Mouse (Mus musculus) urinary bladder, postnatal 25 days (tissue): ENCODE data around the gene Aak1.

Source experiments
- DNase-seq: peaks from one replicate; pipeline ENCODE4 v3.0.0; 2022; ENCODE audit warnings: low spot score

Aak1 gene

DNA sequence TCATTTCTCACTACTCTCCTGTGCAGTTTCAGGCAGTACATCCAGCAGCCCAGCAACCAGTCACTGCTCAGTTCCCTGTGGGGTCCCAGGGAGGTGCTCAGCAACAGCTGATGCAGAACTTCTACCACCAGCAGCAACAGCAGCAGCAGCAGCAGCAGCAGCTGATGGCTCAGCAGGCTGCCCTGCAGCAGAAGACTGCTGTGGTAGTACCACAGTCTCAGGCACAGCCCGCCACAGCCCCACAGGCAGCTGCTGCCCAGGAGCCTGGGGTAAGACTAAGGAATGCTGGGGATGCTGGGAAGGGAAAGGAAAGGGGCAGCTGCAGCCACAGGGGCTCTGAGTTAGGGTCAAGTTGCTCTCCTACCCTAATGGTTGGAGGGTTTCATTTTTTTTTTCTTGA is 109.7 kb downstream of the Aak1 start:
- DNase-seq: no peak

DNA sequence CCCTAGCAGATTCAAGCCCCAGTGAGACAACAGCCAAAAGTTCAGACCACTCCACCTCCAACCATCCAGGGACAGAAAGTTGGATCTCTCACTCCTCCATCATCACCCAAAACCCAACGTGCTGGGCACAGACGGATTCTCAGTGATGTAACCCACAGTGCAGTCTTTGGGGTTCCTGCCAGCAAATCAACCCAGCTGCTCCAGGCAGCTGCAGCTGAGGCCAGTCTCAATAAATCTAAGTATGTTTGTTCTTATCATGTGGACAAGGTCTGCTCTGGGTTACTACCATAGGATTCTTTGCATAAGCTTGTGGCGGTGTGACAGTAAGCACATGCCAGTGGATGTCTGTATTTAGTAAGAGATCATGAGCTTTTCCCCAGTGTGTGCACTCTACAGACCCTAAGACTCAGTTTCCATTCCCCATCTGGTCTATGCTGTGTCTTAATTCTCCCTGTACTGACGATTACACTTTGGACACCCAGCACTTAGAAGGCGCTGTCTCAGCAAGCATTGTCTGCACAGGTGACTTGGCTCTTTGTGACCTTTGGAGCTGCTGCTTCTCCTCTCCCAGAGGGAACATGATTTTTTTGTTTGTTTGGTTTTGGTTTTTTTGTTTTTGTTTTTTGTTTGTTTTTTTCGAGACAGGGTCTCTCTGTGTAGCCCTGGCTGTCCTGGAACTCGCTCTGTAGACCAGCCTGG is 114.8 kb downstream of the Aak1 start:
- DNase-seq: no peak

GRCm38 (mm10) chr6:86967166-86967565 is 117.8 kb downstream of the Aak1 start:
- DNase-seq: no peak

DNA sequence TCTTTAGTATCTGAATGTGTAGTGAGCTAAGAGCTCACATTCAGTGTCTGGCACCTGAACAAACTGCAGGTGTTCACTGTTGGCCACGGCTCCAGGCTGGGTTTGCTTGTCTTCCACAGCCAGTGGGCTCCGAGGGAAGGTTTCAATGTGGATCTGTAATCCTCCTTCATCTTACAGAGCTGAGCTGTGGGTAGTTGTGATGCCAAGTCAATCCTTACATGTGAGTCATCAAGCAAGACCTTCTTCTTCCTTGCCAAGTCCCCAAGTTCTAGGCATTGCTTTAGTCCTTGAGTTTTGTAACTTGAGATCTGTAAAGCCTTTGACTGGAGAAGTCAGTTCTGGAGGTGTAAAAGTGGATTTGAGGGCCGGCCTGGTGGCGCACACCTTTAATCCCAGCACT is 124.6 kb downstream of the Aak1 start:
- no peak for DNase-seq

- DNase-seq: no peak
Observed at GRCm38 (mm10) chr6:86978156-86978908, 129.0 kb downstream of the Aak1 start.

GRCm38 (mm10) chr6:86978909-86979265 is 129.6 kb downstream of the Aak1 start:
- DNase-seq: no peak

- DNase-seq: no peak
Observed at GRCm38 (mm10) chr6:86981206-86981605, 131.9 kb downstream of the Aak1 start.

DNA sequence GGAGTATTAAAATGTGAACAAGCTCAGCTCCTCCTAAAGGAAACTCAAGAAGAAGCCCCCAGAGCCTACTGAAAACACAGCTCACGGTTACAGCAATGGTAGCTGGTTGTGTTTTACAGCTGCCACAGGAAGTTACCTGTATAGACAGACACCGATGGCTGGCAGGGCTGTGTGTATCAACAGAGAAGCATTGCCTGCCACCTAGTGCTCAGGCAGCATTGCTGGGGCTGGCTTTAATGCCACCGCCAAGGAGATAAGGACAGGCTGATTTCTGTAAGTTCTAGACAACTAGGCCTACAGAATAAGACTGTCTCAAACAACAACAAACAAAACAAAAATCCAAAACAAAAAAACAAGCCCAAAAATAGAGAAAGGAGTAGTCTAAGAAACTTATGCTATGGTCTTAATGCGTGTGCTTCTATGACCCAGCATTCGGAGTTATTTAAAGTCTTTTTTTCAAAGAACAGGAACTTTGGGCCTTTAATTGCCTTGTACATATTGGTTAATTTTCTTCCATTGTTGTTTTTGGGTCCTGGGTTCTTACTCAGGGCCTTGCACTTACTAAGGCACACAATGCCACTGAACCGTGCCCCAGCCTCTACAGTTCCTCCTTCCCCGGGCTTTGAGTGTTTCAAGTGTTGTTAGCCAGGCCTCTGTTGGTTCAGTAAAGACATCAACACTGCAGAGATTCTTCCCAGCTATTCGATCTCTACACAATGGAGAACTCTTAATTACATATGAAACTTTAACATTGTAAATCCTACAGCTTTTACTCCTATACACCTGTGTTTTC is 136.2 kb downstream of the Aak1 start:
- DNase-seq: no peak

DNA sequence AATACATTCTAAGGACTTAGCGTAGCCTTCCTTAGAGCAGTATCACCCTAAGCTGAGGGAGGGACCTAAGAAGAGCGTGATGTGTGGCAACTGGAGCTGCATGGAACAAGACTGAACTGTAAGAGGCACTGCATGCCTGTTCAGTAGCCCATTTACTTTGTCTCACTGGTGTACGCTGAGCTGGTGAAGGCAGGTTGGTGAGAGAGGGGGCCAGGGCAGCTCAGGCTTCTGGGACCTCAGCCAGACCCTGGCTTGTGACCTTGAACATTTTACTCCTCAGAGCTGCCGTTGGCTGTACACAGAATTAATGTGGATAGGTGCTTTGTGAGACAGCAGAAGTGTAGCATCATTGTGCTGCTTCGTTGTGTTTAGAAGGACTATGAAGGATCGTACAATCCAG is 140.3 kb downstream of the Aak1 start:
- DNase-seq: no peak

- no peak for DNase-seq
Observed at GRCm38 (mm10) chr6:86991041-86991440, 141.7 kb downstream of the Aak1 start.

GRCm38 (mm10) chr6:86992349-86992748 is 143.0 kb downstream of the Aak1 start:
- DNase-seq: no peak

GRCm38 (mm10) chr6:86994254-86994653 is 144.9 kb downstream of the Aak1 start:
- no peak for DNase-seq

DNA sequence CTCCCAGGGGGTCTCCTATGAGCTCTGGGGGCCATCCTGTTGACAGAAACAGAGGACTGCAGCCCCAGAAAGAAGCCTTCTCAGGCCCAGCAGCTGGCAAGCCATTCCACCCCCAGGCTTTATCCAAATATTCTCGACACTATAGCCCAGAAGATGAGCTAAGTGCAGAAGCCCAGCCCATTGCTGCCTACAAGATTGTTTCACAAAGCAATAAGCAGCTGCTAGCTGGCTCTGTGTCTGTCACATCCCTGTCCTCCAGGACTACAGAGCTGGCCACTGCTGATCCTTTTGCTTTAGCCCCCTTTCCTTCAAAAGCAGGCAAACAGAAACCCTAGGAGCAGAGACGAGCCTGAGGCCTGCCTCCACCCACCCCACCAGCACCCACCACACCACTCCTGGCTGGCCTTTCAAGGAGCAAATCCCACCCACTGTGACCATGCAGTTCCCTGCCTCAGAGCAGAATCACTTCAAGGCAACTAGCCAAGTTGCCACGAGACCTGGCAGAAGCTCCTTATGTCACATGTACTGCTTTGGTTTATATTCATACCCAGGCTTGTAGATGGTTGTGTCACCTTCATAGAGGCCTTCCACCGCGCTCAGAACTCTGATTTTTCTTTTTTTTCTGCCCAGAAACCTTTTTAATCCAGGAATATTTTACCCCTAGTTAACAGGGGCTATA is 147.5 kb downstream of the Aak1 start:
- no peak for DNase-seq

GRCm38 (mm10) chr6:86997360-86997759 is 148.0 kb downstream of the Aak1 start:
- DNase-seq: no peak

GRCm38 (mm10) chr6:87001995-87002394 is 152.7 kb downstream of the Aak1 start:
- DNase-seq: no peak

- DNase-seq: peak; percentile 79
Observed at GRCm38 (mm10) chr6:87002521-87003055, 153.3 kb downstream of the Aak1 start.

- DNase-seq: no peak
Observed at GRCm38 (mm10) chr6:87004099-87004498, 154.8 kb downstream of the Aak1 start.

- DNase-seq: no peak
Observed at GRCm38 (mm10) chr6:87005577-87005976, 156.3 kb downstream of the Aak1 start.

- DNase-seq: no peak
Observed at GRCm38 (mm10) chr6:87008887-87009286, 159.6 kb downstream of the Aak1 start, which contains the start of gene Nfu1. Gene Nfu1, plus strand, starts transcription at chr6:87009236.

DNA sequence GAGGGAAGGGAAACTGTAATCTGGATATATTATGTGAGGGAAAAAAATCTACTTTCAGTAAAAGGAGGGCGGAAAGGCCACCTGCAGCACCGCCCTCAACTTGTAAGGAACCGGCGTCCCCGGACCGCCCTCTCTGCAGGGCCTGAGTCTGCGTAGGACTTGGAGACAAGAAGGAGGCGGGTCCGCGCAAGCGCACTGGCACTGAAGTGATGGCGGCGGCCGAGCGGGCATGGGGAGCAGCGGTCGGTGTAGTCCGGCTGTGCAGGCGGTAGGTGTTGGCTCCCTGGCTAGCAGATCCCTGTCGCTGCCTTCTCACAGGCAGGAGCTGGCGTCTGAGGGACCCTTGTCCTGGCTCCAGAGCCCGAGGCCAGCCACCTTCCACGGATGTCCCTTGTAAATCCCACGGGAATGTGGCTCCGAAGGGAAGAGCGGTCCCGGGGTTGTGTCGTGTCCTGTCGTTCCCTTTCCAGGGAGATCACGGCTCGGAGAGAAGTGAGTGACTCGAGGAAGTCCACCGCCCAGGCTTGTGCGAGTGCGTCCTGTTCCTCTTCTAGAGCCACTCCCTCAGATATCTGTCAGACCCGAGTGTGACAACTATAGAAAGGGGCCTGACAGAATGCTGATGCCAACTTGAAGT is 160.5 kb downstream of the Aak1 start:
- DNase-seq: peak; percentile 96

DNA sequence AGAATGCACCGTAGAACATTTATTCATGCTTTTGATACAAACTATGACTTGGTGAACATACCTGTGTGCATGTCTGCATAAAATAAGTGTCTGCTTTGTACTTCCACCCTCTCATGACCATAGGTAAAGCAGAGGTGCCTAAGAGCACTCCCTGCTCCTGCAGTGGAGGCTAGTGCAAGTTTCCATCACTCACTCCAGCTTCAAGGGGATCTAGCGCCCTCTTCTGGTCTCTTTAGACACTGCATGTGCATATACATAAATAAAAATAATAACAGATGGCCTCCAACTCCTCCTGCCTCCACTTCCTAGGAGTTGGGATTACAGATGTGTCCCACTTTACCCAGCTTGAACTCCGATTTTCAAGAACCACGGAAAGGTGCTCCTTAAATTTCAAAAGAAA is 167.6 kb downstream of the Aak1 start:
- no peak for DNase-seq

DNA sequence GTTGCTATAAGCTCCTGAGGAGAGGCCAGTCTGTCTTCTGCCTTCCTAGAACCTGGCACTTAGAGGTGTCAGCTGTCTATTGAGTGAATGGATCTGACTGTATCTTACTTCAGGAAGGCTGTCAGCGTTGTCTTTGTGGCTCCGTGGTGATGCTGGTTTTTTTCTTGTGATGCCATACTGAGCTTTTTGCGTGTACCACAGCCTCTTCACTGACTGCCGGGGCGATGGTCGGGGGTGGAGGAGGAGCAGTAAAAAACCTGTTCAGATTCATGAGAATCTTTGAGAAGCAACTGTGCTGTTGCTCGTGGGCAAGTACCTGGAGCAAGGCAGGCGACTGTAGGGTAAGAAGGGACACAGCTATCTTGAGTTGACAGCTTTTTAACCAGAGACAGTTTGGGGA is 169.6 kb downstream of the Aak1 start:
- no peak for DNase-seq
